ENCODE assay signal across 8 mouse cellular contexts in genomic region chr5:21735100-21735499, GRCm38 (mm10). TPM values are rescaled to one million over a fixed set of nuclear protein-coding genes. Genes with fewer than 3 reads are reported as not detected.
DNase-seq lines count a peak whose midpoint lies in the region; ATAC-seq and TF ChIP-seq lines count a peak whose summit lies in the region.

No protein-coding gene starts in this region.

- H3K79me2 ChIP-seq in heart, adult 2 months (replicated peaks; ENCODE audit: control insufficient read depth, insufficient read depth, low read length) = no peaks in the 10 kb centered on the region

- no peak overlapping the region for H3K27ac ChIP-seq in heart, adult 2 months
- H3K27ac ChIP-seq in midbrain, embryonic 10.5 days (replicated peaks) = peak overlapping the region; percentile 90; the same call in 1 of the 2 replicates
- H3K27ac ChIP-seq in midbrain, embryonic 16.5 days (ENCODE audit: low read length) = no peak overlapping the region
- H3K27ac ChIP-seq in heart, postnatal 0 days (ENCODE audit: low read depth) = no peak overlapping the region
- H3K27ac ChIP-seq in olfactory bulb, adult 2 months (ENCODE audit: insufficient read depth, low read depth, low read length) = no peak overlapping the region

- H3K36me3 ChIP-seq in heart, adult 2 months (ENCODE audit: control insufficient read depth, insufficient read depth, low read length) = no peaks in the 10 kb centered on the region
- peaks cover 18% of the 10 kb centered on the region for H3K36me3 ChIP-seq in midbrain, embryonic 10.5 days
- H3K36me3 ChIP-seq in midbrain, embryonic 16.5 days (ENCODE audit: control insufficient read depth, insufficient read depth, low read length) = peaks cover 4% of the 10 kb centered on the region
- peaks cover 15% of the 10 kb centered on the region for H3K36me3 ChIP-seq in heart, postnatal 0 days (replicated peaks; ENCODE audit: control insufficient read depth, insufficient read depth, low read length)

- 66% methylated on average over 20 of the region's 20 CpGs for WGBS in heart, adult 2 months
- 81% methylated on average over 20 of the region's 20 CpGs for WGBS in midbrain, embryonic 10.5 days
- WGBS in midbrain, embryonic 16.5 days = 84% methylated on average over 20 of the region's 20 CpGs
- WGBS in heart, postnatal 0 days = 85% methylated on average over 20 of the region's 20 CpGs
- 74% methylated on average over 20 of the region's 20 CpGs for WGBS in olfactory bulb, adult 2 months

- no peak for ATAC-seq in midbrain, embryonic 16.5 days
- no peak for ATAC-seq in heart, postnatal 0 days (ENCODE audit: insufficient read depth, low read depth)

- no peak overlapping the region for H3K9ac ChIP-seq in heart, adult 2 months (ENCODE audit: low read depth, low read length)
- H3K9ac ChIP-seq in midbrain, embryonic 16.5 days (ENCODE audit: low read depth, low read length) = no peak overlapping the region
- H3K9ac ChIP-seq in heart, postnatal 0 days (replicated peaks; ENCODE audit: low read depth, low read length) = peak overlapping the region; percentile 32; the same call in 1 of the 2 replicates

- H3K27me3 ChIP-seq in heart, adult 2 months (ENCODE audit: control insufficient read depth, insufficient read depth, low read length) = no peaks in the 10 kb centered on the region
- H3K27me3 ChIP-seq in midbrain, embryonic 10.5 days (ENCODE audit: low read depth, poor library complexity, severe bottlenecking) = no peaks in the 10 kb centered on the region
- no peaks in the 10 kb centered on the region for H3K27me3 ChIP-seq in midbrain, embryonic 16.5 days (ENCODE audit: control insufficient read depth, insufficient read depth, low read depth, low read length)
- no peaks in the 10 kb centered on the region for H3K27me3 ChIP-seq in heart, postnatal 0 days (ENCODE audit: control insufficient read depth, insufficient read depth, low read length)

- H3K4me3 ChIP-seq in heart, adult 2 months = peak overlapping the region; percentile 26
- no peak overlapping the region for H3K4me3 ChIP-seq in midbrain, embryonic 10.5 days
- H3K4me3 ChIP-seq in midbrain, embryonic 16.5 days (ENCODE audit: low read depth, low read length) = no peak overlapping the region
- peak overlapping the region; percentile 34 for H3K4me3 ChIP-seq in heart, postnatal 0 days (ENCODE audit: low read depth, low read length)
- H3K4me3 ChIP-seq in olfactory bulb, adult 2 months (ENCODE audit: insufficient read depth, low read depth, low read length) = peak overlapping the region; percentile 23; the same call in 1 of the 2 replicates

- no peak overlapping the region for H3K4me2 ChIP-seq in midbrain, embryonic 16.5 days (ENCODE audit: low read length)
- peak overlapping the region; percentile 32; the same call in 1 of the 2 replicates for H3K4me2 ChIP-seq in heart, postnatal 0 days (ENCODE audit: low read depth, low read length)

- intact Hi-C loops in heart, adult 2 months (cut with DNase I) = loop anchor here (1.0 kb wide), 1 partner anchor 77 kb away; no protein-coding TSS in a partner anchor

- no peak for TF ChIP-seq POLR2A in heart, adult 2 months (IDR thresholded peaks at IDR 0.05; ENCODE audit: insufficient read depth, low read depth, low read length)
- no peak for TF ChIP-seq POLR2A in olfactory bulb, adult 2 months (IDR thresholded peaks at IDR 0.05; ENCODE audit: insufficient read depth, low read depth, low read length)

- no peaks in the 10 kb centered on the region for H3K9me3 ChIP-seq in midbrain, embryonic 10.5 days (replicated peaks)
- H3K9me3 ChIP-seq in midbrain, embryonic 16.5 days (replicated peaks; ENCODE audit: control insufficient read depth, low read length, poor library complexity, severe bottlenecking) = no peaks in the 10 kb centered on the region
- H3K9me3 ChIP-seq in heart, postnatal 0 days (replicated peaks; ENCODE audit: control insufficient read depth, low read length) = no peaks in the 10 kb centered on the region

- peaks cover 5% of the 10 kb centered on the region for H3K4me1 ChIP-seq in heart, adult 2 months (ENCODE audit: control insufficient read depth, insufficient read depth, low read length)
- H3K4me1 ChIP-seq in midbrain, embryonic 10.5 days = peaks cover 60% of the 10 kb centered on the region
- peaks cover 21% of the 10 kb centered on the region for H3K4me1 ChIP-seq in midbrain, embryonic 16.5 days (ENCODE audit: control insufficient read depth, insufficient read depth, low read length)
- H3K4me1 ChIP-seq in heart, postnatal 0 days (ENCODE audit: control insufficient read depth, insufficient read depth) = peaks cover 12% of the 10 kb centered on the region
- peaks cover 7% of the 10 kb centered on the region; the same call in 1 of the 2 replicates for H3K4me1 ChIP-seq in olfactory bulb, adult 2 months (ENCODE audit: control insufficient read depth, insufficient read depth, low read length)

- no peak for TF ChIP-seq EP300 in heart, adult 2 months (IDR thresholded peaks at IDR 0.05; ENCODE audit: insufficient read depth, low read depth, low read length)
- no peak for TF ChIP-seq EP300 in heart, postnatal 0 days (IDR thresholded peaks at IDR 0.05; ENCODE audit: low read depth)

- no peak for TF ChIP-seq CTCF in heart, adult 2 months (IDR thresholded peaks at IDR 0.05)
- no peak for TF ChIP-seq CTCF in heart, postnatal 0 days (IDR thresholded peaks at IDR 0.05; ENCODE audit: low read depth)
- TF ChIP-seq CTCF in olfactory bulb, adult 2 months (IDR thresholded peaks at IDR 0.05; ENCODE audit: insufficient read depth, low read depth, low read length) = no peak

- DNase-seq in heart, adult 2 months = no peak
- DNase-seq in heart, postnatal 4 days = no peak
- no peak for DNase-seq in midbrain, embryonic 10.5 days (ENCODE audit: low spot score)
- no peak for DNase-seq in heart, postnatal 0 days (ENCODE audit: low spot score)
- DNase-seq in yolk sac, embryonic 10.5 days (ENCODE audit: low spot score) = no peak
- DNase-seq in spleen, adult 18-20 months = no peak

RNA-seq across cellular contexts. Expression of gene Pmpcb, which starts 1.8 kb away (rescaled TPM):
- 100 to 1,000 TPM; 250 to 288 TPM for total RNA-seq in heart, adult 2 months (2021)
- polyA plus RNA-seq in heart, adult 2 months (2012; rRNA removed) = 99.0 and 192 TPM in 2 replicates
- 100 to 1,000 TPM; 211 to 228 TPM for total RNA-seq in heart, postnatal 4 days (2021)
- polyA plus RNA-seq in midbrain, embryonic 10.5 days (2016; fragmentation: Nextera tagmentation; extraction: Ambion mirVana) = 87.0 and 88.6 TPM in 2 replicates
- 68.8 and 72.4 TPM in 2 replicates for polyA plus RNA-seq in midbrain, embryonic 16.5 days (2015; fragmentation: Nextera tagmentation; extraction: Ambion mirVana)
- 225 and 256 TPM in 2 replicates for total RNA-seq in heart, postnatal 0 days (2014; rRNA removed; ENCODE audit: low replicate concordance)
- polyA plus RNA-seq in heart, postnatal 0 days (2015; fragmentation: Nextera tagmentation; extraction: Ambion mirVana) = 177 and 181 TPM in 2 replicates
- not detected in 2 replicates for polyA plus RNA-seq in olfactory bulb, adult 2 months (2012; ENCODE audit: insufficient read depth, insufficient read length, low replicate concordance, missing spikeins)

RNA-seq across cellular contexts. Expression of gene Napepld, which starts 33.9 kb away (rescaled TPM):
- 1 to 10 TPM; 5.4 to 5.9 TPM for total RNA-seq in heart, adult 2 months (2021)
- polyA plus RNA-seq in heart, adult 2 months (2012; rRNA removed) = 2.4 and 3.7 TPM in 2 replicates
- 1 to 10 TPM; 6.4 to 7.5 TPM for total RNA-seq in heart, postnatal 4 days (2021)
- 10.4 and 14.8 TPM in 2 replicates for polyA plus RNA-seq in midbrain, embryonic 10.5 days (2016; fragmentation: Nextera tagmentation; extraction: Ambion mirVana)
- 2.6 and 2.7 TPM in 2 replicates for polyA plus RNA-seq in midbrain, embryonic 16.5 days (2015; fragmentation: Nextera tagmentation; extraction: Ambion mirVana)
- total RNA-seq in heart, postnatal 0 days (2014; rRNA removed; ENCODE audit: low replicate concordance) = 9.9 and 11.3 TPM in 2 replicates
- 2.7 and 3.1 TPM in 2 replicates for polyA plus RNA-seq in heart, postnatal 0 days (2015; fragmentation: Nextera tagmentation; extraction: Ambion mirVana)
- polyA plus RNA-seq in olfactory bulb, adult 2 months (2012; ENCODE audit: insufficient read depth, insufficient read length, low replicate concordance, missing spikeins) = not detected in 2 replicates

RNA-seq across cellular contexts. Expression of gene Dnajc2, which starts 50.0 kb away (rescaled TPM):
- 10 to 100 TPM; 20.9 to 21.5 TPM for total RNA-seq in heart, adult 2 months (2021)
- polyA plus RNA-seq in heart, adult 2 months (2012; rRNA removed) = 4.1 and 4.9 TPM in 2 replicates
- total RNA-seq in heart, postnatal 4 days (2021) = 10 to 100 TPM; 25.9 to 27.6 TPM
- 89.0 and 100 TPM in 2 replicates for polyA plus RNA-seq in midbrain, embryonic 10.5 days (2016; fragmentation: Nextera tagmentation; extraction: Ambion mirVana)
- polyA plus RNA-seq in midbrain, embryonic 16.5 days (2015; fragmentation: Nextera tagmentation; extraction: Ambion mirVana) = 67.6 and 71.6 TPM in 2 replicates
- 7.9 and 11.3 TPM in 2 replicates for total RNA-seq in heart, postnatal 0 days (2014; rRNA removed; ENCODE audit: low replicate concordance)
- polyA plus RNA-seq in heart, postnatal 0 days (2015; fragmentation: Nextera tagmentation; extraction: Ambion mirVana) = 36.7 and 37.5 TPM in 2 replicates
- polyA plus RNA-seq in olfactory bulb, adult 2 months (2012; ENCODE audit: insufficient read depth, insufficient read length, low replicate concordance, missing spikeins) = not detected in 2 replicates

RNA-seq across cellular contexts. Expression of gene Psmc2, which starts 50.0 kb away (rescaled TPM):
- total RNA-seq in heart, adult 2 months (2021) = 10 to 100 TPM; 87.3 to 97.5 TPM
- 33.7 and 57.6 TPM in 2 replicates for polyA plus RNA-seq in heart, adult 2 months (2012; rRNA removed)
- total RNA-seq in heart, postnatal 4 days (2021) = 10 to 100 TPM; 94.1 to 96.3 TPM
- polyA plus RNA-seq in midbrain, embryonic 10.5 days (2016; fragmentation: Nextera tagmentation; extraction: Ambion mirVana) = 247 and 261 TPM in 2 replicates
- 187 and 192 TPM in 2 replicates for polyA plus RNA-seq in midbrain, embryonic 16.5 days (2015; fragmentation: Nextera tagmentation; extraction: Ambion mirVana)
- total RNA-seq in heart, postnatal 0 days (2014; rRNA removed; ENCODE audit: low replicate concordance) = 26.2 and 32.7 TPM in 2 replicates
- 151 and 152 TPM in 2 replicates for polyA plus RNA-seq in heart, postnatal 0 days (2015; fragmentation: Nextera tagmentation; extraction: Ambion mirVana)
- polyA plus RNA-seq in olfactory bulb, adult 2 months (2012; ENCODE audit: insufficient read depth, insufficient read length, low replicate concordance, missing spikeins) = not detected in 2 replicates

Comparison
In these comparisons a context has a peak if more than half of its experiments do, and no peak if none do; other contexts are left out.
1. H3K4me3 ChIP-seq: peak in heart, adult 2 months (single experiment), heart, postnatal 0 days (single experiment) and olfactory bulb, adult 2 months (single experiment); none in midbrain, embryonic 10.5 days (single experiment) and midbrain, embryonic 16.5 days (single experiment).